Mouse (Mus musculus) hindbrain, embryonic 10.5 days (tissue): ENCODE data around the gene Nr1h5. TPM values are rescaled to one million over a fixed set of nuclear protein-coding genes. Genes with fewer than 3 reads are reported as not detected.

ENCODE experiments used
- DNase-seq: peaks from one replicate; pipeline ENCODE4 v3.0.0-alpha.2; 2017; ENCODE audit warnings: low spot score
- H3K27ac ChIP-seq: fragments of 300-500 bp; sonication (generic); 2 replicates; pipeline ENCODE4 v1.5.1; 2016; ENCODE audit warnings: mild to moderate bottlenecking, moderate library complexity
- H3K27me3 ChIP-seq: fragments of 300-500 bp; sonication (generic); 2 replicates; pipeline ENCODE4 v1.6.1; 2016; ENCODE audit warnings: mild to moderate bottlenecking; ENCODE audit not compliant: poor library complexity, insufficient read depth, severe bottlenecking
- H3K36me3 ChIP-seq: fragments of 300-500 bp; sonication (generic); 2 replicates; pipeline ENCODE4 v1.6.1; 2016; ENCODE audit warnings: mild to moderate bottlenecking, moderate library complexity
- H3K4me1 ChIP-seq: fragments of 300-500 bp; sonication (generic); replicated peaks from 2 replicates; pipeline ENCODE4 v1.6.1; 2016; ENCODE audit warnings: mild to moderate bottlenecking
- H3K4me3 ChIP-seq: fragments of 300-500 bp; sonication (generic); 2 replicates; pipeline ENCODE4 v1.5.1; 2016; ENCODE audit warnings: mild to moderate bottlenecking, moderate library complexity
- H3K9me3 ChIP-seq: fragments of 300-500 bp; sonication (generic); 2 replicates; pipeline ENCODE4 v1.6.1; 2016; ENCODE audit warnings: mild to moderate bottlenecking, moderate library complexity
- WGBS: fragments of 180-500 bp; shearing (Covaris S2); methylation state at CpG from one replicate; pipeline ENCODE4 v1.1.7; 2016; 5-methylcytosine and 5-hydroxymethylcytosine counted together
- polyA plus RNA-seq: library from polyadenylated mRNA; unstranded; fragments of >200 nt; fragmentation: Nextera tagmentation; extraction: Ambion mirVana; gene quantifications from 2 replicates; pipeline ENCODE4 v1.2.1, GENCODE M21; 2016

Gene Nr1h5
- polyA plus RNA-seq, 1 experiment from 2014 or later = not detected

DNA sequence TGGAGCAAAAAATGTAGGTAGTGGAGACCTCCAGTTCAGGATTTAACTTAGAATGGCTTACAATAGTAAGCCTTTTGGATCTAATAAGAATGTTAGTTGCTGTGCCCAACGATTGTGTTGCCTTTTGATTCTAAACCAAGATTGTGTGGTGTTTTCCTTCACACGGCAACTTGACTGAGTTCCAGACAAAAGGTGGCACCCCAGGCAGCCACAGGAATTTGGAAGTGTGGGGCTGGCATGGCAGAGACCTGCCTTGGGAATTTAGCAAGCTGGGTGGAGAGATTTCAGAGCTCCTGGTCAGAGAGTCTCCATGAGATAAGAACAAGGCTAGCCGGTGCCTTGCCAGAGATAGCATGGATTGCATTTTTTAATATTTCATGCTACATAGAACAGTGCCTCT lies 8.3 kb downstream of the Nr1h5 start:
- Histone ChIP-seq H3K27me3 (no peaks in the 10 kb centered on the region), H3K27ac (no peak overlapping the region), H3K36me3 (no peaks in the 10 kb centered on the region), H3K4me3 (no peak overlapping the region), H3K9me3 (no peaks in the 10 kb centered on the region), H3K4me1 (no peaks in the 10 kb centered on the region)
- no peak for DNase-seq
- 57% methylated on average over 3 of the region's 3 CpGs for WGBS

DNA sequence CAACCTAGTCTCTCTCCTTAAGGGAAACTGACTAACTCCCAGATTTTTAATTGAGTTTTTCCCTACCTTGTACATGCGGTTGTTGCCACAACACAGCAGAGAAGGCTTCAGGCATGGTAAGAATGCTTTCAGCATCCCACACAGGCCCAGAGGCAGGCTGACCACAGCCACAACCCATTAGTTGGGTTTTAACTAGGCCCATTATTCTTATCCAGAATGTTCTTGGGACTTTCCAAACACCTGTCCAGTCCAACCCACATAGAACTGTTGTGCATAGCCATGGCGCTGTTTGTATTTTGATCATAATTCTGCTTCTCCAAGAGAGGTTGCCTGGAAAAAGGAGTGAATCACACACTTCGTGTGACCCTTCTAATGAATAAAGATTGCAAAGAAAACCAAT lies 8.8 kb downstream of the Nr1h5 start:
- no peaks in the 10 kb centered on the region for H3K9me3 ChIP-seq
- no peaks in the 10 kb centered on the region for H3K36me3 ChIP-seq
- no peaks in the 10 kb centered on the region for H3K4me1 ChIP-seq
- no peak overlapping the region for H3K4me3 ChIP-seq
- no peak for DNase-seq
- no peaks in the 10 kb centered on the region for H3K27me3 ChIP-seq
- 86% methylated on average over 3 of the region's 3 CpGs for WGBS
- no peak overlapping the region for H3K27ac ChIP-seq

- WGBS = 92% methylated on average over 12 of the region's 12 CpGs
- H3K4me3 ChIP-seq = no peak overlapping the region
- DNase-seq = no peak
- no peaks in the 10 kb centered on the region for H3K9me3 ChIP-seq
- no peaks in the 10 kb centered on the region for H3K27me3 ChIP-seq
- no peak overlapping the region for H3K27ac ChIP-seq
- H3K4me1 ChIP-seq = no peaks in the 10 kb centered on the region
- H3K36me3 ChIP-seq = no peaks in the 10 kb centered on the region
Observed at GRCm38 (mm10) chr3:102954476-102954875, 9.5 kb downstream of the Nr1h5 start.

GRCm38 (mm10) chr3:102946861-102947260 lies 17.1 kb downstream of the Nr1h5 start:
- H3K4me1 ChIP-seq = peaks cover 4% of the 10 kb centered on the region; the same call in 1 of the 2 replicates
- H3K27me3 ChIP-seq = no peaks in the 10 kb centered on the region
- WGBS = 57% methylated on average over 5 of the region's 5 CpGs
- H3K4me3 ChIP-seq = no peak overlapping the region
- H3K9me3 ChIP-seq = no peaks in the 10 kb centered on the region
- no peaks in the 10 kb centered on the region for H3K36me3 ChIP-seq
- DNase-seq = peak; percentile 18
- no peak overlapping the region for H3K27ac ChIP-seq

- Histone ChIP-seq H3K9me3 (no peaks in the 10 kb centered on the region), H3K27me3 (no peaks in the 10 kb centered on the region), H3K36me3 (no peaks in the 10 kb centered on the region), H3K4me3 (no peak overlapping the region), H3K27ac (no peak overlapping the region), H3K4me1 (peaks cover 4% of the 10 kb centered on the region; the same call in 1 of the 2 replicates)
- 85% methylated on average over 3 of the region's 3 CpGs for WGBS
- DNase-seq = no peak
Observed at GRCm38 (mm10) chr3:102946312-102946711, 17.6 kb downstream of the Nr1h5 start.

DNA sequence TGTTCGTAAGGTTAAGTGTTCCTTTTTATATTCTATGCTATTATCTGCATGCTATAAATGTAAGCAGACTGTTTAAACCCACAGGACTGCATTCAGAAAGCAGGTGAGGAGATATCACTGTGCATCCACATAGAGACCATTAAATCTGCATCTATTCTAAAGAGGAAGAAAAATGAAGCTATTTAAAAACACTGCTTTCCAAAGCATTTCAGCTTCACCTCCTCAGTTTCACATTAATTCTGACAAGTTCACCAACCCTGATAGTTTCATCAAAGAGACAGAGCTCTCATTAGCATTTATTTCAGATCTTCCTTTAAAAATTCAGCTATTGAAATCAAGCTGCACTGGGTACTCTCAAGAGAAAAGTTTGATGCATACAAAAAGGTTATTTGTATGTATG lies 25.8 kb downstream of the Nr1h5 start:
- H3K9me3 ChIP-seq = peaks cover 10% of the 10 kb centered on the region
- H3K27me3 ChIP-seq = no peaks in the 10 kb centered on the region
- H3K4me1 ChIP-seq = 0 out of 2 replicates have a peak, but pooled peaks cover 4% of the 10 kb centered on the region
- H3K4me3 ChIP-seq = no peak overlapping the region
- DNase-seq = no peak
- no peak overlapping the region for H3K27ac ChIP-seq
- H3K36me3 ChIP-seq = 0 out of 2 replicates have a peak, but pooled peaks cover 7% of the 10 kb centered on the region
- WGBS = 88% methylated on average over 1 of the region's 1 CpGs

DNA sequence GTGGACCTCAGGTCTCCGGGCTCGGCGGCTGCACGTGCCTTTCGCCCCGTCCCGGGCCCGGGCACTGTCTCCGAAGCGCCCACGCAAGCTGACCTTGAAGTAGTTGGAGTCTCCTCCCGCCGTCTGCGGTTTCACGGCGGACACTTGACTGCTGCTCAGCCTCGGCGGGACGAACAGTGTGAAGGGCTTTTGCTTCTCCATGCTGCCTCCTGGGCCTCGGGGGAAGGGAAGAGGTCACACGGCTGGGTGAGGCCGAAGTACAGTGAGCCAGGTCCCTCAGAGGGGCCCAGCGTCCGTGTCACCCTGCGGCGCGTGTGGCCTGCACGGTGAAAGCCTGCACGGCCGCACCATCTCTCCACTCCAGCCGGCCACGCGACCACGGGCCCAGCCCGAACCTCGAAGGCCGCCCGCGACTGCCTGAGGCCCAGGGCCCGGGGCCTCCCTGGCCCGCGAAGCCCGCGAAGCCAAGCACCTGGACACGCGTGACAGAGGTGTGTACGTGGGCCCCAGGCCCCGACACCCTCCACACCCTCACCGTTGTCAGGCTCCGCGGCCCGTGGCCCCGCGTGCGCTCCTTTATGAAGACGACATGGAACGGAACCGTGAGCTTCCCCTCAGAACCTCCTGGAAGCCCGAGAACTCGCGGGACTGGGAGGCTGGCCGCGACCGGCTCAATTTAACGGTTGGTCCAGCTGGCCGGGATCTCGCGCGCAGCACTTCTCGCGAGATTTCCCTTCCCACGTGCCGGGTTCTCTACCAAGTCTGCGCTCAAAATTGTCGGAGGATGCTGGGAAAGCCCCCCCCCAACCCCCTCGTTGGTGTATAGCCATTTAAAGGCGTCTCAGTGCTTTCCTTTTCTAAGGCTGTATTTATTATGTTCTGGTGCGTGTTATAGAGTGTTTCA lies 28.2 kb downstream of the Nr1h5 start, which contains the start of gene Sycp1:
Sycp1 (minus strand) TSS at position 650 of the 904 bp plus-strand sequence.
- no peak within 1 kb of the TSS for H3K27ac ChIP-seq
- no peaks in the 10 kb centered on the region for H3K27me3 ChIP-seq
- 0 out of 2 replicates have a peak, but pooled peaks cover 4% of the 10 kb centered on the region for H3K4me1 ChIP-seq
- no peak for DNase-seq
- H3K9me3 ChIP-seq = peaks cover 10% of the 10 kb centered on the region
- no peak within 1 kb of the TSS for H3K4me3 ChIP-seq
- 93% methylated on average over 78 of the region's 78 CpGs for WGBS
- H3K36me3 ChIP-seq = 0 out of 2 replicates have a peak, but pooled peaks cover 7% of the 10 kb centered on the region

DNA sequence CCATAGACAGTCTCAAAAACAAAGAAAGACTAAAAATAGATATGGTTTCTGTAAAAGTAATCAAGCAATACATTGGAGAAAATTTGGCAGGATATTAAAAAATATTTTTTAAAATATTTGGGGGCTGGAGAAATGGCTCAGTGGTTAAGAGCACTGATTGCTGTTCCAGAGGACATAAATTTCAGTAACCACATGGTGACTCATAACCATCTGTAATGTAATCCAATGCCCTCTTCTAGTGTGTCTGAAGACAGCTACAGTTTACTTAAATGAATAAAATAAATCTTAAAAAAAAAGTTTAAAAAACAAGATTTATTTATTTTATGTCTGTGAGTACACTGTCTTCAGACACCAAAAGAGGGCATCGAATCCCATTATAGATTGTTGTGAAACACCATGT lies 64.8 kb downstream of the Nr1h5 start:
- Histone ChIP-seq H3K9me3 (no peaks in the 10 kb centered on the region), H3K4me1 (no peaks in the 10 kb centered on the region), H3K27ac (no peak overlapping the region), H3K36me3 (no peaks in the 10 kb centered on the region), H3K27me3 (no peaks in the 10 kb centered on the region), H3K4me3 (no peak overlapping the region)
- 96% methylated on average over 1 of the region's 1 CpGs for WGBS
- no peak for DNase-seq

Other genes starting within 250 kb of the Nr1h5 start
- gene Tspan2, start 229.6 kb downstream of the Nr1h5 start, polyA plus RNA-seq = 9.1 and 10.4 TPM in 2 replicates
- gene Tshb, start 181.4 kb downstream of the Nr1h5 start, polyA plus RNA-seq = 0.11 TPM in 1 of 2 replicates, not detected in the other
- gene Sycp1, start 28.0 kb downstream of the Nr1h5 start, polyA plus RNA-seq = not detected in 2 replicates
- gene Sike1, start 31.6 kb upstream of the Nr1h5 start, polyA plus RNA-seq = 72.2 and 77.5 TPM in 2 replicates
- 362 and 433 TPM in 2 replicates for gene Csde1, start 56.3 kb upstream of the Nr1h5 start, polyA plus RNA-seq
- 143 and 159 TPM in 2 replicates for gene Nras, start 94.2 kb upstream of the Nr1h5 start, polyA plus RNA-seq
- gene Ampd1, start 109.9 kb upstream of the Nr1h5 start, polyA plus RNA-seq = 0.08 TPM in 1 of 2 replicates, not detected in the other
- gene Dennd2c, start 138.5 kb upstream of the Nr1h5 start, polyA plus RNA-seq = 1.7 and 2.3 TPM in 2 replicates
- gene Bcas2, start 207.5 kb upstream of the Nr1h5 start, polyA plus RNA-seq = 215 and 226 TPM in 2 replicates